Mouse (Mus musculus) forebrain, embryonic 12.5 days (tissue): Measurements from ENCODE around the gene 1700020L24Rik. TPM values are rescaled to one million over a fixed set of nuclear protein-coding genes. Genes with fewer than 3 reads are reported as not detected.

Experiments
- polyA plus RNA-seq: library from polyadenylated mRNA; unstranded; fragments of >200 nt; fragmentation: Nextera tagmentation; extraction: Ambion mirVana; gene quantifications from 2 replicates; pipeline ENCODE4 v1.2.1, GENCODE M21; 2016

The 1700020L24Rik gene
- polyA plus RNA-seq, 1 experiment from 2014 or later = 0.29 TPM

Other genes with a start within 250 kb of the 1700020L24Rik start
- gene Slfn3, start 246.3 kb upstream of the 1700020L24Rik start, polyA plus RNA-seq = 0.28 and 0.53 TPM in 2 replicates
- 0.73 and 0.84 TPM in 2 replicates for gene Slfn14, start 151.0 kb upstream of the 1700020L24Rik start, polyA plus RNA-seq
- 95.7 and 110 TPM in 2 replicates for gene Ap2b1, start 138.7 kb upstream of the 1700020L24Rik start, polyA plus RNA-seq
- gene Pex12, start 135.1 kb upstream of the 1700020L24Rik start, polyA plus RNA-seq = 15.4 and 18.5 TPM in 2 replicates
- 11.0 and 13.9 TPM in 2 replicates for gene Rasl10b, start 28.5 kb upstream of the 1700020L24Rik start, polyA plus RNA-seq
- 0.08 and 0.22 TPM in 2 replicates for gene Gas2l2, start 8.2 kb upstream of the 1700020L24Rik start, polyA plus RNA-seq
- gene Mmp28, start 25.4 kb downstream of the 1700020L24Rik start, polyA plus RNA-seq = 1.5 and 2.7 TPM in 2 replicates
- 14.7 and 20.0 TPM in 2 replicates for gene Taf15, start 35.4 kb downstream of the 1700020L24Rik start, polyA plus RNA-seq
- 0.10 TPM in 1 of 2 replicates, not detected in the other for gene Heatr9, start 84.5 kb downstream of the 1700020L24Rik start, polyA plus RNA-seq
- gene Ccl5, start 92.8 kb downstream of the 1700020L24Rik start, polyA plus RNA-seq = not detected in 2 replicates
- gene Ccl9, start 141.0 kb downstream of the 1700020L24Rik start, polyA plus RNA-seq = 0.38 and 1.1 TPM in 2 replicates
- gene Ccl6, start 155.4 kb downstream of the 1700020L24Rik start, polyA plus RNA-seq = 0.44 and 0.91 TPM in 2 replicates
- gene Rpl9-ps1, start 207.9 kb downstream of the 1700020L24Rik start, polyA plus RNA-seq = not detected in 2 replicates
- gene Ccl3, start 211.7 kb downstream of the 1700020L24Rik start, polyA plus RNA-seq = 0.43 and 1.00 TPM in 2 replicates
- not detected in 2 replicates for gene Ccl4, start 224.9 kb downstream of the 1700020L24Rik start, polyA plus RNA-seq